Mouse (Mus musculus): ENCODE data around the gene 1600014C10Rik.

Gene 1600014C10Rik

GRCm38 (mm10) chr7:38182962-38183687 is at the start of gene 1600014C10Rik:
Gene 1600014C10Rik (plus strand): TSS chr7:38183217.
- DNase-seq (ENCODE audit: low spot score), result peak; percentile 27

- no peak for DNase-seq (ENCODE audit: low spot score)
Observed at GRCm38 (mm10) chr7:38134471-38134870, 48.5 kb upstream of the 1600014C10Rik start.

- DNase-seq (ENCODE audit: low spot score), result no peak
Observed at GRCm38 (mm10) chr7:38140324-38140723, 42.7 kb upstream of the 1600014C10Rik start.

- peak; percentile 67 for DNase-seq (ENCODE audit: low spot score)
Observed at GRCm38 (mm10) chr7:38141747-38142545, 41.1 kb upstream of the 1600014C10Rik start.

- DNase-seq (ENCODE audit: low spot score), result no peak
Observed at GRCm38 (mm10) chr7:38147477-38147876, 35.5 kb upstream of the 1600014C10Rik start.

- DNase-seq (ENCODE audit: low spot score), result no peak
Observed at GRCm38 (mm10) chr7:38151706-38152312, 31.2 kb upstream of the 1600014C10Rik start.

GRCm38 (mm10) chr7:38152571-38152970 is 30.4 kb upstream of the 1600014C10Rik start:
- DNase-seq (ENCODE audit: low spot score), result no peak

GRCm38 (mm10) chr7:38155829-38156228 is 27.2 kb upstream of the 1600014C10Rik start:
- no peak for DNase-seq (ENCODE audit: low spot score)

GRCm38 (mm10) chr7:38158764-38159458 is 24.1 kb upstream of the 1600014C10Rik start:
- DNase-seq (ENCODE audit: low spot score), result no peak

- DNase-seq (ENCODE audit: low spot score), result no peak
Observed at GRCm38 (mm10) chr7:38161438-38161837, 21.6 kb upstream of the 1600014C10Rik start.

- DNase-seq (ENCODE audit: low spot score), result no peak
Observed at GRCm38 (mm10) chr7:38163433-38164050, 19.5 kb upstream of the 1600014C10Rik start.

- DNase-seq (ENCODE audit: low spot score), result no peak
Observed at GRCm38 (mm10) chr7:38166930-38167645, 15.9 kb upstream of the 1600014C10Rik start.

GRCm38 (mm10) chr7:38167724-38168141 is 15.3 kb upstream of the 1600014C10Rik start:
- no peak for DNase-seq (ENCODE audit: low spot score)

- DNase-seq (ENCODE audit: low spot score), result no peak
Observed at GRCm38 (mm10) chr7:38173871-38174270, 9.1 kb upstream of the 1600014C10Rik start.

GRCm38 (mm10) chr7:38174321-38175148 is 8.5 kb upstream of the 1600014C10Rik start:
- DNase-seq (ENCODE audit: low spot score), result no peak

GRCm38 (mm10) chr7:38176056-38176455 is 7.0 kb upstream of the 1600014C10Rik start:
- DNase-seq (ENCODE audit: low spot score), result no peak

GRCm38 (mm10) chr7:38179896-38180295 is 3.1 kb upstream of the 1600014C10Rik start:
- no peak for DNase-seq (ENCODE audit: low spot score)

GRCm38 (mm10) chr7:38181366-38181765 is 1.7 kb upstream of the 1600014C10Rik start:
- DNase-seq (ENCODE audit: low spot score), result no peak

- peak; percentile 71 for DNase-seq (ENCODE audit: low spot score)
Observed at GRCm38 (mm10) chr7:38182596-38182961, 438 bp upstream of the 1600014C10Rik start.
